Mouse (Mus musculus) naive thymus-derived CD4-positive, alpha-beta T cell, adult 2 months (primary cell): ENCODE data around the gene Fyn.

Source experiments
- DNase-seq: peaks from one replicate; pipeline ENCODE4 v3.0.0-alpha.2; 2011; ENCODE audit warnings: low read depth

Gene Fyn

DNA sequence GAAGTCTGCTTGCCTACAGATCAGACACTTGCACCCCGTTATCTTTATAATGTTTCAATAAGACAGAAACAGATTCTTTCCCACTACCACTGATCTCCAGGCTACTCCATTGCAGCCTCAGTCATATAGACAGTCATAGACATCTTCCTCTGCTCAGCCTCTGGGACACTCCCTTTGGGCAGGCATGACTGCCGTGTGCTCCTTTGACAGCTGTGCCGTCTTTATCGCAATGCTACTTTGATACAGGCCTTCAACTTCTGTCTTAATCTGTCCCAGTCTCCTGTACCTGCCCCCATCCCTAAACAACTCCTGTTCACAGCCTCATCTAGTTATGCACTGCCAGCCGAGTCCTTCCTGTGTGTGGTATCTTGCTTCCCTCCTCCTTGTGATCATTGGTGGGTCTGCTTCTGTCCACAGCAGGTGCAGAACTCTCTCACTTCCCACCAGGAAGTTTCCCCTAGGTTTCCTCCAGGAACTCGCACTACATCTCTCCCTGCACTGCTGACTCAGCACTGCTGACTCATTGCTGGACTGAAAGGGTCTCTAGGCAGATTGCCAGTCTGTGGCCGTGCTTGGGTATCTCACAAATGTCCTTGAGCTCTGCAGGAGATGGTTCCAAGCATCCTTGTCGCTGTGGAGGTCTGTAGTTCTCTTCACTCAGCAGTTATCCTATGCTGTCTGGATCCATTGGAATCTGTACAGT is 43.4 kb downstream of the Fyn start:
- DNase-seq: no peak

DNA sequence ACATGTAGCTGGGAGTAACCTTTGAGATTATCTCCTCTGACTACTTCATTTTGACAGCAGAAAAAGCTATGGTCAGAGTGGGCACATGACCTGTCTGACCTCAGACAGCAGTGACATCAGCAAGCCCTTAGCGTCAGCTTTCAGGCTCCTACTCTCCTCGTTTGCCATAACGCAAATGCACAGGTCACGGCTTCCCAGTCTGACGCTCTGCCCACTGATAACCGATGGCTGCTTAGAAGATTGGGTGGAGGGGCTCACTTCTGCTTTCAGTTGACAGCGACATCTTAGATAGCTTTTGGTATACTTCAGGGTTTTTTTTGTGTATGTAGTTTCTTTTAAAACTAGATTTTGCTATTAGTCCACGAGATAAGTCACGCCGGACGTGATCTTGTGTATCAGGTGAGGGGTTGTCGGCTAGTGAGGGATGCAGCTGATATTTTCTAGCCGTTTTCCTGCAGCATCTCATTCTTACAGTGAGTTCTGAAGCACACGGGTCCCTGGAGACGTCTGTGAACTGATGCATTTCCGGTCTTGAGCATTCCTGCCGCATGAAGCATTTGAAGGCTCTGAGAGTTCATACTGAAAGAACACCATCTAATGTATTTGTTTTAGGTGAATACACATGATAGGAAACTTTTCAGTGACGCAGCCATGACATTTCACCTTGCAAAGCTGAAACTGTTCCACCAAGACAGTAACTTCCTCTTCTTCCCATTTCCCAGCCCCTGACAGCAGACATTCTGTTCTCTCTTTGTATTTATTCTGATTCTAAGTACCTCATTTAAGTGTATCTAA is 44.4 kb downstream of the Fyn start:
- DNase-seq: peak; percentile 58

DNA sequence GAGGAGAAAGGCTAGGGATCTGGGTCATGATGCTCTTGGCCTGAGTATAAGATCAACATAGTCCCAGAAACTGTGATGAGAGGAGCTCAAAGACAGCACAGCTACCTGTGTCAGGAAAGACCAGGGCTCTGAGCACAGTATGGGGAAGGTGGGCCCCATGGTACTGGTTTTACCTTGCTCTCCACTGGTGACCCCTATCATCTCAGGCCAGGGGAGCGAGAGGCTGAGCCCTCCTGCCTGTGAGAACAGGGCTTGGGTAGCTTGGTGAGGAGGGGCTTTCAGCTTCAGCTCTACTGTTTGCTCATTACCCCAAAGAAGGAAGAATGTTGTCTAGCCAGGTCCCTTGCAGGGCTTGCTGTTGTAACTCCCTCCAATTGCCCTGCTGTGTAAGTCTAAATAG is 45.4 kb downstream of the Fyn start:
- no peak for DNase-seq

DNA sequence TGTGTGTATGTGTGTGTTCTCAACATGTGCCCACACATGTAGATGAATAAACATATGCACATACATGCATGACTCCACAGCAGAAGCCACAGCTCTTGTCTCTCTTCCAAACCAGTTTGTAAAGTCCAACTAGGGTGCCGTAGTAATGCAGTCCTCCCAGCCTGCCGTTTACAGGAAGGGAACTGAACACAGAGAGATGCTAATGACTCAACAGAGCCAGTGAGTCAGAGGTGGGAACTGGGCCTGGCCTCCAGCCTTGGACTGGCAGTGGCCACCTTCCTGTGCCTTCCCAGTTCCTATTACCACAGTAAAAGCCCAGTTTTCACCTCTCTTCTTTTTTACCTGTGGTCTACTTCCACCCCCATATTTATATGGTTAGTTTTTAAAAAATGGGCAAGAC is 46.9 kb downstream of the Fyn start:
- DNase-seq: no peak

DNA sequence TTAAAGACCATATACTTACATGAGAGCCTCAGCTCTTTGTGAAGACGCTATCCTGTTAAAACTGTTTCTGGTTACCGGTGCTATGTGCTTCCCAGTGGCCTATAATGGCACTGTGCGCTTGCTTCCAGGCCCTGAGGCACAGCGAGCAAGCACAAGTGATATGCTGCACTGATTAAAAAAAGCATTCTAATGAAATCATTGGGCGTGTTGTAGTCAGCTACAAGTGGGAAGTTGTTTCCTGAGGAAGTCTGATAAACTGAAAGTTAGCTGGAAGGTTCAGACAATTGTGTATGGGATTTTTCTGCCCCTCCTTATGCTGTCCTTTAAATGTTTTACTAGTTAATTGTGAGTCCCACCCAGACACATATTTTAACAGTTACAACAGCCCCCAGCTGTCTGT is 49.0 kb downstream of the Fyn start:
- no peak for DNase-seq

DNA sequence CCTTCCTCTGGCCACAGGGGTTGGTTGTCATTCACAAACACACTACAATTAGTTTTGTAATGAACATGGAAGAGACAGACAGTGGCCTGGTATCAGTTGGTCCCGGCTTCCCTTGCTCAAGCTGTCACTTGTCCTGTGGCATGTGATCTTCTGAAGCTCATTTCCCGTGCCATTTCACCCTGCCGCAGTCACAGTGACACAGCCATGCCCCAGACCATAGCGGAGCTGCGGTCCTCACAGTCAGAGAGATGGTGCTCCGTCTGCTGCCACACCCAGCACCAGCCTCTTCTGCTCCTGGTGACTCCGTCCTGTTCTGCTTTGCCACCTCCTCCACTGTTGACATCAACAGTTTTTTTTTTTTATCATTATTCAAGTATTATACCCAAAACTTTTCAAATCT is 49.7 kb downstream of the Fyn start:
- DNase-seq: peak; percentile 39

DNA sequence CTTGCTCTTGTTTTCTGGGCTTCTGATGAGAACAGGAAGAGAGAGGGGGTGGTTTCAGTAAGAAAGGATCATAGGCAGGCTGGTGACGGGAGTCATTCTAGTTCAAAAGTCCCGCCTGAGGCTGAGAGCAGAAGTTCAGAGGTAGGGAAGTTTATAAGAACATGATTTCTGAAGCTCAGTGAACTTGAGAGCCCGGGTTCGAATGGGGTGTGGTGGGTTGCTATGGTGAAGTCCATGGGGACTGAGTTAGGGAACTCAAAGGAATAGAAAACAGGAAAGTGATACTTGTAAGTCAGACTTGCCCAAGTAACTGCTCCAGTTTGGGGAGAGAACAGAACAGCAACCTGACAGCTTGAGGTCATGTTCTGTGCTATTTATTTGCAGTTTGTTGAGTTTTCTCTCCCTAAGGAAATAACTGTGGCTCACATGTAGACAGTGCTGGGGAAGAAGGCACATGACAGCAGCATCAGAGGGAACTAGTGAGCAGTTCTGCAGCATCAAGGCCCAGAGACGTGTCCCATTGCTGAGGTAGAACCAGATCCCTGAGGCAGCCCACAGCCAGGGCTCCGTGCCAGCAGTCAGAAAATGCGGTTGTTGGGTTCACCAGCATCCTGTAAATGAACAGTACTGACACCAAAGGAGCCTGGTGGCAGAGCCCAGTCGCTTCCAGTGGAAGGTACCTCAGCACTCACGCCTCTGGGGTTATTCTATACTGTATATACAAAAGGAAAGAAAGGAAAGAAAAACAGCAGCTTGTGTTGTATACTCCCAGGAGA is 52.4 kb downstream of the Fyn start:
- DNase-seq: peak; percentile 75

DNA sequence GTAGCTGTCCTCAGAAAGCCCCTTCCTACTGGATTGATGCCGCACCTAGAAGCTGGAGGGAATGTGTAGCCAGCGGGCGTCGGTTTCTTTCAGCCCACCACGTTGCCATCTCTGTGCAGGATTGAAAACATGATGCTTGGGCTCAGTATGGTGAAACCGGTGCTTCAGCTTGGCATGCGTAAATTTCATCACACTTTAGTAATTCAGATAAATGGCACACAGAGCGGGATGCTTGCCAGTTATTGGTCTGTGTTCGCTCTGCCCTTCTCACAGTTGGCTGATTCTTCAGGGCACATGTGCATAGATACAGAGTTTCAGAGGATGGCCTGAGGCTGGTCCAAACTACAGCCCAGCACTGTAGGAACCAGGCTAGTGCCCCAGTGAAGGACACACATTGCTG is 53.1 kb downstream of the Fyn start:
- no peak for DNase-seq

DNA sequence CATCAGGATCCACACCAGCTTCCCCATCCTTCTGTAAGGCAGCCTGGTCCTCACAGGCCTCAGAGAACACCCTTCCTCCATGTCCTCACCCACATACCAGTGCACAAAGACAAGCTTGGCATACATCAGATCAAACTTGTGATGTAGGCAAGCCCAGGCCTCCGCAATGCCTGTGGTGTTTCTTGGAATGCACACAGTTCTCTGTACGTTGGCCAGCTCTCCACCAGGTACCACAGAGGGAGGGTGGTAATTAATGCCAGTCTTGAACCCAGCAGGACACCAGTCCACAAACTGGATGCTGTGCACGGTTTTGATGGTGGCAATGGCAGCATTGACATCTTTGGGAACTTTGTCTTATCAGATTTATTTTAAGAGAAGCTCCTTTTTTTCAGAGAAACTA is 56.0 kb downstream of the Fyn start:
- DNase-seq: no peak

DNA sequence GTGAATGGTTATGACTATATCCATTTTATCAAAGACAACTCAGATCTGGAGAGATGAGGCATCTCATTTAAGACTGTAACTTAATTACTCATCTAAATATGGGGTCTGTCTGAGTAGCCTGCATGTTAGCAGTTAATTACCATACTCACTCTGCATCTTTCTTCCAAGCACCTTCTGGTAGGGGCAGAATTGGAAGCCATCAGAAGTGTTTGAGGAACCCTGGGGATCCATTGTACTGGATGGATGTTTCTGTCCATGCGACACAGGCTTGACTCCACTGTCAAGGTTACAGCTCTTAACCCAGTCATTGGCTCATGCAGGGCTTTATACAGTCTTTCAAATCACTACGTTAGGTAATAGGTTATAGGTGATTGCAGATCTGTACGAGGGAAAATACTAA is 57.4 kb downstream of the Fyn start:
- DNase-seq: no peak

DNA sequence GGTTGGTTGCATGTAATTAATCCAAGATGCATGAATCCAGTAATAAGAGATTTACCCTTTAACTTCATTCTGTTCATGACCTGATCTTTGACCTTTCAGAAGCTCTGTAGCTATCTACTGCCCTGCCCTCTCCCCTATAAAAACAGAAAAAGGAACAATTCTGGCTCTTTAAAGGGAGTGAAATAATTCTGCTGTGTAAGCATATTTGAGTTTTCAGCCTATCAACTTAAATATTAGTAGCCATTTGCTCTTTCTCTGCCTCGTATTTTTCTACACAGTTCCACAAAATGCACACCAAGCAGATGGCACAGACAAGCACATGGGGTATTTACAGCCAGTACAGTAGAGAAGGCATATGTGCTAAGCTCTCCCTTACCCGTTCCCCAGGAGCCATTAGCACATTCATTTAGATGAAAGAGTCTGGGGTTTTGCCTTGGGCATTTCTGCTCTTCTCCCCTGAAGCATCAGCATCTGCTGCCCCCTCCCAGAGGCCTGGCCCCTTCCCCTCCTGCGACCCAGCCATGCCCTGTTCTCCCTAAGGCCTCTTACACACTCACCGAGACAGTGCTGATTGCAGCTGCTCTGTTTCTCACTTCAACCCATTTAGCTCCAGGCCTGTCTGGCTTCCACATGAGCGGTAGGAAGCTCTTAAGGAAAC is 58.3 kb downstream of the Fyn start:
- DNase-seq: no peak

DNA sequence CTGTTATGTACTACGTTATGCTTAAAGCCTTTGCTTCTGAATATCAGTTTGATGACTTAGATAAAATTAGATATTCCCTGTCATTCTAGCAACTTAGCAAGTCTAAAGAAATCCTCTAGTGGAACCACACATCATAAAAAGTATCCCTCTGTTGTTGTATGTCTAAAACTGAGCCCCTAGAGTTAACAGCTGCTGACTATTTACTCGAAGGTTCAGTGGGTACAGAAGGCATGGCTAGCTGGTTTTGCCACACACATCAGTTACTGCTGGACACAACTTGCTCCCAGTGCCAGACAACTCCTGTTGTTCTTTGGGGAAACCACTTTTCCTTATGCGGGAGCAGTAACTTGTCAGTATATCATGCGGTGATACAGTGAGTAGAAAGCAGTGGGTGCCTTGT is 61.0 kb downstream of the Fyn start:
- no peak for DNase-seq

DNA sequence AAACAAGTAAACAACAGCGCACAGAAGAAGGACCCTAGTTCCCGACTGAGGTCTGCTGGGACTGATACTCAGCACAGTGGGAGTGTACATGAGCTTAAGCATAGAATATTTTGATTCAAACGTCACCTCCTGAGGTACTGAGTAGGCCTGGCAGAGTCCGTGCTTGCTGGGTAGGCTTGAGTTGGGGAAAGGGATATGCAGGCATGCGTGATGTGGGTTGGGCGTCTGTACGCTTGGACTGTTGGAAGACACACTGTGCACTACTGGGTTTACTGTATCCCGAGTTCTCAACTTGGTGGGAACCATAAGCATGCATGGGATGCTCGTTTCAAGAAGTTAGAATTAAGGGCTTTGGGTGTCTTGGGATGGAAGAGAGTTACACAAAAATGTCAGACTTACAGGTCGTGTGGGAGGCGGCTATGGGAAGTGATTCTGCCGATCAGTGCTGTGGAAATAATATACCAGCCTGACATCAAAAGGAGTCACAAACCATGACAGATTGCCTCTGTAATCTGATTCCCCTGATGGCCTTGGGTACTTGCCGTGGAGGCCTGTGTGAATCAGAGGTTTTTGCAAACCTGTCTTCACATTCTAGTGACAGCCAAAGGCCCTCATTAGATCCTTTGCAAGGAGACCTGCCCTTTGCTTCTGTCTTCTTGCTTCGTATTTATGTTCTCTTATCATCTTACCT is 61.6 kb downstream of the Fyn start:
- DNase-seq: no peak

DNA sequence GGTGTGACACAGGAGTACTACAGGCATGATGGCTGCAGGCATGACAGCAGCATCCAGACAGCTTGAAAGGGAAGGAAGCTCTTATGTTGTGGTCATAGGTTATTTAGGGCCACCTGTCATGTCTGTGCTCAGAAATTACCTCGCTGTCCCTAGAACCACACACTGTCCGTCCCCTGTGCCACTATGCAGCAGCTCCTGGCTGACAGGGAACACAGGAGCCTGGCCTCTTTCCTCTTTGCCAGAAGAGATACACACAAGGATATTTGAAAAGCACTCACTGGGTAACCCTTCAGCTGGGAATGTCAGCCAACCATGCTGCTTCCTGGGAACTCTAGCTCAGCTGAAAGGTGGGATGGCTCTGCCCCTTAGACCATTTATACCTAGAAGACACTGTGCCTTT is 62.6 kb downstream of the Fyn start:
- no peak for DNase-seq

DNA sequence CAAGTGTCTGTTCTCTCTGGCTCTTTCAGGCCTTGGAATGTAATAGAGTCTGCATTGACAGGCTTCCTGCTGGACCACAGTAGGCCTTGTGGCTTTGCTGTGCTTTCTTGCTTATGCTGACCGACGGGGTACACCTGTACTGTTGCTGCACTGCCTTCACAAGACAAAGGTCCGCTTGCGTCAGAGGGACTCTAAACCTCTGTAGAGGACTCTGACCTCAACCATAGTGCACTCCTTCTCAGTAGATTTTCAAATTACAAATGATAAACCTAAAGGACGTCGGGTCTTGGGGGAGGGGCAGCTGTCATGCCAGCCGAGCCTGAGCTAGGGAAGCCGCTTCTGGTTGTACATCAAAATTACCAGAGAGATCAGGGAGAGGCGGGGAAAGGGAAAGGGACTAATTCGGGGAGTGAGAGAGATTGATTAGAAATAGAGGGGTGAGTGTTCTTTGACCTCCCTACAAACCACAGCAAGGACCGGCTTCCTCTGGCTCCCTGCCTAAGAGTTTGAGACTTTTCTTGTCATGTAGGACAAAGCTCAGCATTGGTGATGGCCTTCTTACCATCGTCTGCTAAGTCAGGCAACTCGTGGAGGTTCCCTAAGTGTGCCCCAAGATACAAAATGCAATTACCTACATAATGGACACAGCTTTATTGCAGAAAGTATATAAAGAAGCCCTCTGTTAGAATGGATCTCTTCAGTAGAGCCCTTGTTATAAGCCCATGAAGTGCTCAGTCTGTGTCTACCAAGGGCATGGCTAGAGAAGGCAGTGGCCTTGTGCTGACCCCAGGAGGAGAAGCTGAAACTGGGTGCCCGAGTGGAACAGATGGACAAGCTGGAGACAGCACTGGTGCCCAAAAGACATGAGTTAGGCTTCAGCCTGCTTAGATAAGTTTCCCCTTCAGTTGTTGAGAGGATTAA is 64.3 kb downstream of the Fyn start:
- no peak for DNase-seq

DNA sequence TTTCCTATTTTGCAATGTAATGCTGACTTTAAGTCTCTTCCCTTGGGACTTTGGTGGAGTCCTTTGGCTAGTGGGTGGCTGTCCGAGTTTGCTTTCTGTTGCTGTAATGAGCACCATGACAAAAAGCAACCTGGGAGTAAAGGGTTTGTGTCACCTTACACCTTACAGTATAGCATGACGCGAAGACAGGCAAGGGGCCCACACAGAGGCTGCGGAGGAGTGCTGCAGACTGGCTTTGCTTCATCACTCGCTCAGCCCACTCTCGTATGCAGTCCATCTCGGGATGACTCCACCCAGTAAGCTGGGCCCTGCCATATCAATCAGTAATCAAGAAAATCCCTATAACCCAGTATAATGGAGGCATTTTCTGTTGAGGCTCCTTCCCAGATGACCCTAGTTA is 65.2 kb downstream of the Fyn start:
- DNase-seq: no peak

DNA sequence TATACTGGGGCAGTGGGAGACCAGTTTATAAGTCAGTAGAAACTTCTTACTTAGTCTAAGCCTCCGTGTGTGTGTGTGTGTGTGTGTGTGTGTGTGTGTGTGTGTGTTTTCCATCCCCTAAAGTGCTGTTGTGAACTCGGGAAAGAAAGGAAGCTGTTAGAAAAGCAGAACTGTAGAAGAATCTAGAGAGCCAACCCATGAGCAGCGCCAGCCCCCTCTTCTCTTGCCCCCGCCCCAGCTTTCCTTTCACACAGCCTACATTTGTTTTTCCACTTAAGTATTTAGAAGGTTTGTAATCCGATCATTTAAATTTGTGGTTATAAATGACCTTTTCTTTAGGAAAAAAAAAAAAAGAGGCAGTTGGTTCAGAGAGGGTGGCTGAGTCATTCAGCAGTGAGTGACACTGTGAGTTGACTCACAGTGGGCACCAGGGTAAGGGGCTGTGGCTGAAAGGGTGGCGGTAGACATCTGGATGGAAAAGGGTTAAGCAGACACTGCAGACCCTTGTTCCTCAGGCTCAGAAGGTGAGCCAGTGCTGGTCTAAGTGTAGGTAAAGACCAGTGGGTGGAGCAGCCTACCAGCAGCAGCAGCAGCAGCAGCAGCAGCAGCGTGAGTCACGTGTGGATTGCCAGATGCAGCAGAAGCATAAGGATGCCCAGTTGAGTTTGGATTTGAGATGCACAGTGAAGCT is 66.2 kb downstream of the Fyn start:
- no peak for DNase-seq

DNA sequence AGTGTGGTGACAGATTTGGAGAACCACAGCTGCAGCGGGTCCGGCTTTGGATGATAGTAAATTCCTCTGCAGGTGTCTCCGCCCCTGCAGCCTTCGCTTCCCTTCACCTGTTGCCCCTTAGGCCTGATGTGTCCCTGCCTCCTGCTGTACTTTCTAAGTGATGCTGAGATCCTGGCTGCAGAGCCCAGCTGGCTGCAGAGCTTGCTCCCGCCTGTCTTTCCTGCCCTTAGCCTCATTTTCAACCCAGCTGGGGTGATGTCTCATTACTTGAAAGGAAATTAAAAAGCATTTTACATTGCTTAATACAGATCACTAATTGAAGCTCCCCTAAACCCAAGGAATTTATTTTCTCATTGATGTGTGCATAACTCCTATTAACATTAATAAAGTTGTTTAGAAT is 70.2 kb downstream of the Fyn start:
- DNase-seq: no peak

DNA sequence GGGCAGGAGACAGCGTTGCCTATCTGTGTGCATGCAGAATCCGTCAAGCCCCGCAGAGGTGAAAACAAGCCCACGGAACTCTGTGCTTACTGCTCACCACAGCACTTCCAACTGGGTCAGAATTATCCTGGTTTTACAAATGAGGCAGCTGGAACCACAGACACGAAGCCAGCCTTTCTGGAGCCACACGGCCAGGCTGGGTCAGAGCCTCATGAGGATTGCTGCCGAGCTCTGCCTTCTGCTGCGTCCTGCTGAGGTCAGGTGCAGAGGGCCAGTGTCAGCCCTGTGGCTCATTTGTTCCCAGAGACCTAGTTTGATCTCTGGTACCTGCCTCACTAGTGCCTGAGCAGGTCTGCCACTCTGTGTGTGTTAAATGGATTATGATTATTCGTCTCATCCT is 71.9 kb downstream of the Fyn start:
- no peak for DNase-seq

DNA sequence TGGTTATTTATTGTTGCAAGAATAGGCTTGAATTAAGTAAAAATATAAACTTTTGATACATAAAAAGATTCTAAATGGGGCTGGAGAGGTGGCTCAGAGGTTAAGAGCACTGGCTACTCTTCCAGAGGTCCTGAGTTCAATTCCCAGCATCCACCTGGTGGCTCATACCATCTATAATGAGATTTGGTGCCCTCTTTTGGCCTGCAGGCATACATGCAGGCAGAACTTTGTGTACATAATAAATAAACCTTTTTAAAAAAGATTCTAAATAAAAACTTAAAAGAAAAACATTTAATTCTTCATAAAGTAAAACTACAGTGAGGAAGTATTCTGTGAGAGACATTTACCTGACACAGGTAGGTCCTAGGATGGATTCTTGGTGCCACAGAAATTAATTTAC is 73.0 kb downstream of the Fyn start:
- DNase-seq: no peak
